Mouse (Mus musculus) central nervous system, embryonic 18 days (tissue): Measurements from ENCODE around the gene Gm9964. TPM values are rescaled to one million over a fixed set of nuclear protein-coding genes. Genes with fewer than 3 reads are reported as not detected.

Experiments
- polyA plus RNA-seq: library from polyadenylated mRNA; depleted of rRNA; stranded (reverse); fragments of >200 nt; gene quantifications from 2 replicates; pipeline ENCODE4 v1.2.3, GENCODE M21; 2012; rRNA removed

Gm9964 gene
- not detected in 2 replicates for polyA plus RNA-seq

GRCm38 (mm10) chr11:79296856-79297491, at the start of gene Gm9964:
Gene Gm9964, minus strand, starts transcription at chr11:79296906.

DNA sequence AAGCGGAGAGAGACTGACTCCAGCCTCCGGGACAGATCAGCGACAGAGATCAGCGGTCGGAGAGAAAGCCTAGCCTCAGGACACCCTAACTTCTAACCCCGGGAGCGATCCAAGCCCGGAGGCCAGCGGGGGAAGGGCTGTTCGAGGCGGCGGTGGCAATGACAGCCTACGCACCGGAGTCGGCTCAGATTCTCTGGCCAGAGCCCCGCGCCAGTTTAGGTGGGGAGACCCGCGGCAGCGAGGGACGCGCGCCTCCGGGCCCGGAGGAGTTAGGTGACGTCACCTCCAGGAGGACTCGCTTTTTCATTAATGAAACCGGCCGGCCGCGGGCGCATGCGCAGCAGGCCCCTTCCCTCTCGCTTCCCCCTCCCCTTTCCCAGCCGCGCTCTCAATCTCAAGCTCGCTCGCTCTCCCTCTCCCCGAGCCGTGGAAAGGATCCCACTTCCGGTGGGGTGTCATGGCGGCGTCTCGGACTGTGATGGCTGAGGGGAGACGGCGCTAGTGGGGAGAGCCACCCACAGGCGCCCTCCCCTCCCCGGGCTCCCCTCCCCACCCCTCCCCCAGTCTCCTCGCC, 42.6 kb upstream of the Gm9964 start, which contains the start of gene Nf1:
Gene Nf1, plus strand, starts transcription at position 460 of the 574 bp plus-strand sequence.

GRCm38 (mm10) chr11:79254391-79255098, 42.2 kb downstream of the Gm9964 start, which contains the start of gene Wsb1:
Gene Wsb1, minus strand, starts transcription at chr11:79254671.

Other genes with a start within 250 kb of the Gm9964 start
- 24.7 and 27.7 TPM in 2 replicates for gene Ksr1, start 150.5 kb downstream of the Gm9964 start, polyA plus RNA-seq
- 751 and 795 TPM in 2 replicates for gene Wsb1, start 42.2 kb downstream of the Gm9964 start, polyA plus RNA-seq
- gene Nf1, start 42.8 kb upstream of the Gm9964 start, polyA plus RNA-seq, result 29.9 and 30.6 TPM in 2 replicates
- gene Omg, start 207.2 kb upstream of the Gm9964 start, polyA plus RNA-seq, result 15.0 and 15.3 TPM in 2 replicates
- gene Evi2b, start 226.9 kb upstream of the Gm9964 start, polyA plus RNA-seq, result 0.48 and 0.75 TPM in 2 replicates
- 0.03 TPM in 2 replicates for gene Evi2, start 233.7 kb upstream of the Gm9964 start, polyA plus RNA-seq
- gene Evi2a, start 233.7 kb upstream of the Gm9964 start, polyA plus RNA-seq, result 2.6 and 2.7 TPM in 2 replicates